Mouse (Mus musculus) c-Kit-positive CD71-positive TER-119-negative erythroid progenitor cells, embryonic 14.5 days (primary cell): Measurements from ENCODE around the gene Myg1.

Experiments used
- DNase-seq: peaks from one replicate; pipeline ENCODE4 v3.0.0-alpha.2; 2013; ENCODE audit warnings: low read depth

The Myg1 gene

DNA sequence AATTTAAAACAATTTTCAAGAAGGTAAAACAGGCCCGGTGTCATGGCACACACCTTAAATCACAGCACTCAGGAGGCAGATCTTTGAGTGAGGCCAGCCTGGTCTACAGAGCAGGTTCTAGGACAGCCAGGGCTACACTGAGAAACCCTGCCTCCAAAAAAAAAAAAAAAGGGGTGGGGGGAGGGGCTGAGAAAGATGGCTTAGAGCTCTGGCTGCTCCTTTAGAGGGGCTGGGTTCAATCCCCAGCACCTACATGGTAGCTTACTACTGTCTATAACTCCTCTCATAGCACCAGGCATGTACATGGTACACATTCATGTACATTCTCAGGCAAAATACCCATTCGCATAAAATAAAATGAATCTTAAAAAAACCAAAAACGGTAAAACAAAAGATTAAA is 13.0 kb downstream of the Myg1 start:
- DNase-seq = no peak

DNA sequence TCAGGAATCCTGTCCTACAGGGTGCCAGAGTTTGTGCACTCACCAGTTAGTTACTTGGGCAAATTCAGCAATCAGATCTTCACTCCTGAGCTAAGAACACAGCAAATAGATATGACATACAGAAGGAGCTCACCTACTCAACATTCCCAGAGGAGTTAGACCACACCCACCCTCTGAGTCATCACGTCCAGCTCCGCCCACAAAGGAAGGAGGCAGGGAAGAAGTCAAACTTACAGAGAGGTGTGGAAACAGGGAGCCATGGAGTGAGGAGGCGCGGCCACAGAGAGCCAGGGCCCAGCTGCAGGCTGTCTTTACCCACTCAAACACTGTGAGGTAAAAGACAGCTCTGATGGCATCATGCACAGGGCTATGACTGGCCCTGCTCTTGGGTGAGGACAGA is 14.9 kb downstream of the Myg1 start:
- DNase-seq = no peak

DNA sequence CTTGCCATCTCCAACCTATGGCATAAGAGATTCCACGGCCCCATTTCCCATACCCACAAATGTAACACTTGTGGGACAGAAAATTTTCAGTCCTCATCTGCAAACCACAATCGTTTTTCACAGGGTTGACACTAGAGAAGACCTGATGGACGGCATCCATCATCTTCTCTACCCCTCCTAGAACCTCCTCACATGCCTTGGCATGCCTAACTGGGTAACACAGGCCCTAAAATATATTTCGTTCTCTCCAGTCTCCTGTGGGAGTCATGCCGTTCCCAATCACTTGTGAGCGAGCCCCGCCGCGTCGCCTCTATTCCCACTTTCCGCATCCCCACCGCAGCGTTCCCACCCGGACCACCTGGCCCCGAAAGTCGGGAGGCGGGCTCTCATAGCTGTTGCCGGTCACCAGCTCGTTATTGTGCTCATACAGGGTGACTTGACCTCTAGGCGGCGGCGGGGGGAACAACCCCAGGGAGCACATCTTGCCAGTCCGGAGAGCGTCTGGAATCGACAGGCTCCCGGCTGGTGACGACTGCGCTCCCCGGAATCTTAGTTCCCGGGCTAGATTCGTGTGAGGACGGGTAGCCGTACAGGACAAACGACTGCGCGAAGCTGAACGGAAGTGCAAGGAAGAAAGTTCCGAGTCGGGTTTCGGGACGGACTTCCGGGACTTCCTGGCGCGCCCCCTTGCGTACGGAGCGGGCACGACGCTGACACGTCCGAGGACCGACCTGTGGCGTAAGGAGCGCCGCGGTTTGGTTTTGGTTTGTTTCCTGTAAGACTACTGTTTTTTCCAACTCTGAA is 18.8 kb downstream of the Myg1 start, which contains the start of gene Aaas:
Aaas (minus strand) TSS at position 634 of the 804 bp plus-strand sequence.
- peak; percentile 94 for DNase-seq

DNA sequence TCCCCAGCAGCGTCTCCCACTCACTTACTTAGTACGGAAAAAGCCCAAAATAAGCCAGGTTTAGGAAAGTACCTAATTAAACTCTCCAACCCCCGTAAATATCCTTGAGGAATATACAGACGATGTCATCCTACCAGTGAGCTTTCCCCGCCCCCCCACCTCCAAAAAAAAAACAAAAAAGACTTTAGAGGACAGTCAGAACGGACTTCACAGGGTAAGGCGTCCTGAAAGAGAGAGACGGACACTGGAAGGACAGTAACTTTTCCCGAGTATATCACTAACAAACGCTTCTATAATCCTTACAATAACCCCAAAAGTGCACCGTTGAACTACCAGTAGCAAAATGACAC is 19.4 kb downstream of the Myg1 start:
- DNase-seq = no peak

DNA sequence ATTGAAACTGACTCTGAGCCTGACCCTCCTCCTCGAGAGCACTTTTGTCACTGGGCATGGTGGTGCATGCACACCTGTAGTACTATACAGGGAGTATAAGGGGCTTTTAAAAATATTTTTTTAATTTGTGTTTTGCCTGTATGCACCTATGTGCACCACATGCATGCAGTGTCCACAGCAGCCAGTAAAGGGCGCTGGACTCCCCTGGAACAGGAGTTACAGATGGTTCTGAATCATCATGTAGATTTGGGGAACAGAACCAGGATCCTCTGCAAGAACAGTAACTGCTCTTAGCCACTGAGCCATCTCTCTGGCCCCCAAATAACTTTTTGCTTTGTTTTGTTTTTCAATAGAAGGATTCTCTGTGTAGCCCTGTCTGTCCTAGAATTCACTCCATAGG is 20.7 kb downstream of the Myg1 start:
- no peak for DNase-seq

DNA sequence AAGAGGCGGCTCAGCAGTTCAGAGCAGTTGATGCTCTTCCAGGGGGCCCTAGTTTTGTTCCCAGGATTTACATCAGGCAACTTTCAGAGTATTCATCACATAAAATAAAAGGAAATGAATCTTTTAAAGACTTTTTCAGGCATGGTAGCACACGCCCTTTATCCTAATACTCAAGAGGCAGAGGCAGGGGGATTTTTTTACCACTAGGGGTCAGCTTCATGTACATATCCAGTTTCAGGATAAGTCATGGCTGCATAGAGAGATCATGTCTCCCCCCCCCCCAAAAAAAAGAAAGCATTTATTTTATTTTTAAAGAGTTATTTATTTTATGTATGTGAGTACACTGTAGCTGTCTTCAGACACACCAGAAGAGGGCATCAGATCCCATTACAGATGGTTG is 22.5 kb downstream of the Myg1 start:
- DNase-seq = no peak

DNA sequence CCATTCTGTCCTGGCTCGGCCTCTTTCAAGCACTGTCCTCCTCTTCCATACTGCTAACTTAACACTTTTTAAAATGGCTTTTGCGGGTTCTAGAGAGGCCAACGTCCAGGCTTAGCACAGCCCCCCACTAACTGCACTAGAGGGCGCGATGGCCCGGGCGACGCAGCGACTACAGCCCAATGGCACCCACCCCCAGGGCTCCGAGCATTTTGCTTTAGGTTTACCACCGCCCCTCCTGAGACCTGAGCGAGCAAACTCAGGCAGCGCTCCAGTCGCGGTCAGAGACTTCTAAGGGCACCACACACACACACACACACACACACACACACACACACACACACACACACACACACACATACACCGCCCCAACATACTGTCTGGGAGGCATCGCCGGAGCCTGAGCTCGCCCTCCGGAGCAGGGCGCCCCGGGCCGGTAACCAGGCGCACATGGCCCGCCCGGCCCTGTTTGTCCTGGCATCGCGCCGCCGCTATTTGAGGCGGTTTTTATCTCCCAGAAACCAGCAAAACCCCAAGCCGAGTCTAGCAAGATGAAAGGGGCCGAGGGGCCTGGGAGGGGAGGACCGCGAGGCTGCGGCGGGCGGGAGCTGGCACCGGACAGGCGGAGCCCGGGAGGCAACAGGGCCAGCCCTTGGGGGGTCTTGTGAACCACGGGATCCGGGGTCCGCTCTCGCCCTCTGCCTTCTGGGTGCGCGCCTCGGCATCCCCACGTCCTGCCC is 23.8 kb downstream of the Myg1 start:
- no peak for DNase-seq

DNA sequence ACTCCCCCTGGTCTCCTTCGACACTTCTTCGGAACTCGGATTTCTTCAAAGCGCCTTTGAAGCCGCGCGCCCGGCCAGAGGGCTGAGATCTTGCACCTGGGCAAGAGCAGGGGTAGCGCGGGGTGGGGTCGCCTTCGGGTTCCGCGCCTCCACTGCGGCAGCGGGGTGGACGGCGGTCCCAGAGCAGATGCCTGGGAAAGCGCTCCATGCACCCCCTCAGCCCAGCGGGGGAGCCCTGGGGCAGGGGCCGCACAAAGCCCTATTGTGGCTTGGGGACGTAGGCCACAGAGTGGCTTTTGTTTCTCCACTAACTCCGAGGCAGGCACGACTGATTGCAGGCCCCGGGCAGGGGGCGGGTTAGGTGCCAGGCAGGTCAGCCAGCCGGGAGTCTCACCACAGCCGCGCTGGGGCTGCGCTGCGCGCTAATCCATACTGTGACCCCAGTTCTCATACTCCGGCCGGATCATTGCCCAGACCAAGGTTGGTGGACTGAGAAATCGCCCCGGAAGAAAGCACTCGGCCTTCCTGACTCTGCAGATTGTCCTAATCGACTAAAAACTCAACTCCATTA is 24.4 kb downstream of the Myg1 start:
- no peak for DNase-seq

DNA sequence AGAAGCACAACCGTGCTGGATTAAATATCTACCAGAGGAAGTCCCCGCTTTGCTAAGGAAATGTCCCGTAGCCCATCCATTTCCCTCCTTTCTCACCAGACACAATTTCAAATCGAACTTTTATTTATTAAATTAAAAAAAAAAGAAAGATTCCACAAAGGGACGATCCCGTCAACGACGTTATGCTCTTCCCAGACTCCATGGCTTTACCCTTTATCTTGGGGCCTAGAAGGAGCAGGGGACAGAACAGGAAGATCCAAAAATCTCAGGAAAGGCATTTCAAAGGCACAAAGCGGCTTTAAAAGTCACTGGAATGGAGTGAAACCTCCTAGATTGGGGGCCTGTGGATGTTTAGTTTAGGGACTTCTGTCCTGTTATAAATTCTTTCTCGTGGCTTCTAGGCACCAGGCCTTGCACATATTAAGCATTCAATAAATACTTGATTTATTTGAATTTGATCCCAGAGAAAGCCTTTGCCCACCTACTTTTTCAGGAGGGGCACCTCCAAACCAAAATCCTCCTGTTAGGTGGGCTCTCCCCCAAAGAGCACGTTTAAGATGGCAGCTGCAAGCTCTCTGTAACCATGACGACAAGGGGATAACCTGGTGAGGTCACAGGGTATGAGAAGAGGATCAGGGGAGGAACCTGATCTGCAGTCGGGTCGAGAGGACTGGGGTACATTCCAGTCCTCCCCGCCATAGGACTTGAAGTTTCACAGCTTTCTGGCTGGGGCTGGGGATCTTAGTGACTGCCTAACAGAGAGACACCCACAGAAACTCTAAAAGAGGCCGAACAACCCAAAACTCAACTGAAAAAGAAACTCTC is 25.2 kb downstream of the Myg1 start:
- no peak for DNase-seq

DNA sequence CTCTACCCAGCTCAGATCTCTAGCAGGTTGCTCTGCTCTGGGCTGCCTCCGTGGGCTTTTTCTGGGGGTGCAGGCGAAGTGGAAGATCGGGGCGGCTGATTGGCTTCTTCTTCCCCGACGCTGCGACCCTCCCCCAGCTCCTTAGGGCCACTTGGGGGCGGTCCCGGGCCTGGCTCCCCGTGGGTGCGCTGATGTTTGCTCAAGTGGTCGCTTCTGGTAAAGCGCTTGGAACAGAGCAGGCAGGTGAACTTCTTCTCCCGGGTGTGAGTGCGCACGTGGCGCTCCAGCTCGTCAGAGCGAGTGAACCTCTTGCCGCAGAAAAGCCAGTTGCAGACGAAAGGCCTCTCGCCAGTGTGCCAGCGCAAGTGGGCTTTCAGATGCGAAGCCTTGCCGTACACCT is 26.6 kb downstream of the Myg1 start:
- no peak for DNase-seq

DNA sequence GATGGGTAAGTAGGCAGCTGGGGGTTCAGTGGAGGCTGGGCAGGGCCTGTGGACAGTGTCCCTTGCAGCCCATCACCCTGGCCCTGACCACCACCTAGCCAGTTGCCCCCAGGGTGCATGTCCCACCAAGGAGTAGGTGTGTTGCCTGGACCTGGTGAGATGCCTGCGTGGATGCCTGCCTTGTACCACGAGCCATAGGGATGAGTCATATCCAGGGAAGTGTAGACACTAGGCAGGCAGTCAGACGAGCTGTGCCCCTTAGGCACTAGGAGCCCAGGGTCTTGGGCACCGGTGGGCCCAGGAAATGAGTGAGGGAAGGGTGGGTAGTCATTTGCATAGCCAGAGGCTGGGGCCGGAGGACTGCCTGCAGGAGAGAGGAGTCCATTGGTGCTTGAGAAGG is 27.3 kb downstream of the Myg1 start:
- DNase-seq = no peak

DNA sequence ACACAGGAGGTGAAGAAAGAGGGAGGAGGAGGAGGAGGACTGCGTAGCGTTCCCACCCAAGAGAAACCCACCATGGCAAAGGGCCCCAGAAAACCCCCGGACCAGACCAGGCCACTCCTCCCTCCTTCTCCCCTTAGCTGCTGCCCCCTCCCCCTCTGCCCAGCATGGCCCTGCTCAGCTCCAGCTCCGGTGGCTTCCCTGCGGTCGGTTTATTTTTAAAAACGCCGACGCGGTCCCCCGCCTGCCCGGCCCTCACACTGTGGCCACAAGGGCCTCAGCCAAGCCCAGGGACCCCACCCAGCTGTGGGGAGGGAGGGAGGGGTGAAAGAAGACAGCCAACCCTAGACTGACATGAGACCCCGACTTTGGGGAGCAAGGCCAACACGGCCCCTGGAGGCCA is 31.1 kb downstream of the Myg1 start:
- DNase-seq = no peak

DNA sequence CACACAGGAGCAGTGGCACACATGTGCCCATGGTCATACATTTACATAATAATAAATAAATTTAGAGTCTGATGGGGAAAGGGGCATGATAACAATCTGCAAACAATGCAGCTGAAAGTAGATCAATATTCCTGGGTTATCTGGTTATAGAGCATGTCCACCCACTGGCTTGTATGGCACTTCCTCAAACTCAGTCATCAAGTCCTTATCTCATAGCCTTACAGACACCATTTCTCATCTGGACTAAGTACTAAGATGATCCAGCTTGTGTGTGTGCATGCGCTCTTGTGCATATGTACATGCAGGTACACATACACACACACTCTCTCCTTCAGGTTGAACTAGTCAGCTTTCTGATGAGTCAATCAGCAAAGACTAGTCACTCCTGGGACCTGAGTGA is 33.2 kb downstream of the Myg1 start:
- DNase-seq = no peak

DNA sequence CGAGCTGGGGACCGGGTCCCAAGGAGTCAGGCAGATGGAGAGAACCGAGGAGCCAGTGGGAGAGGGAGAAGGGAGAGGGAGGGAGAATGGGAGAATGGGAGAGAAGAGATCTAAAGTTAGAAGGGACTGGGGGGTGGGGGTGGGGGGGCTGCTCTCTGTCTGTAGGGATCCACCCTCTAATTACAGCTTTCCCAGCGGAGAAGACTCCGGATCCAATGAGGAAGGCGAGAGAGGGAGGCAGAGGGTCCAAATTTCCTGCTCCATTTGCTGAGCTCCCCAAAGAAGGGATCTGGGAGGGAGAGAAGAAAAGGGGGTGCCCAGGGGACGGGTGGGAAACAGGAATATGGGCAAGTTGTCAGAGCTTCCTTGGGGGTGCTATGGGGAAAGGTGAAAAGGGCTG is 34.7 kb downstream of the Myg1 start:
- DNase-seq = no peak

DNA sequence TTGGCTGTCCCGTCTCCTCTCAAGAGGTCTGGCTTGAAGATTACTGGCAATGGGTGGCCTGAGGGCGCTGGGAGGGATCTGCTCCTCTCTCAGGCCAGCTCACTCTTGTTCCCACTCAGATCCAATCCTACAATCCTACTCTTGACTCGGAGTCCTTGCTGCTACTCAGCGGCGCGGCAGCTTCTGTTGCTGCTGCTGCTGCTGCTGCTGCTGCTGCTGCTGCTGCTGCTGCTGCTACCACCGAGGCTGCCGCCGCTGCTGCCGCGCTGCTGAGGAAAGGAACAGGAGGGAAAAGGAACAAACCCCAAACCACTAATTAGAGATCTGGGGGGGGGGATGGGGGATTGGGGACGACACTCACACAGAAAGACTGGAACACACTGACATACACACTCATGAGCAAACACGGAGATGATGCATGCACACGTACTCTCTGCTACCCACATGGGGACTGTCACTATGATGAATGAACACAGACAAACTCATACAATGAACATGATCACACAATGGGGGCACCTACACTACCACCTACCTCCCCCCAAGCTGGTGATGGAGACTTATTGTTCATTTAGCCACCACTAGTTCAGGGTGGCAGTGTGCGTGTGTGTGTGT is 35.3 kb downstream of the Myg1 start, which contains the start of gene Sp7:
Sp7 (minus strand) TSS at position 450 of the 612 bp plus-strand sequence.
- no peak for DNase-seq

DNA sequence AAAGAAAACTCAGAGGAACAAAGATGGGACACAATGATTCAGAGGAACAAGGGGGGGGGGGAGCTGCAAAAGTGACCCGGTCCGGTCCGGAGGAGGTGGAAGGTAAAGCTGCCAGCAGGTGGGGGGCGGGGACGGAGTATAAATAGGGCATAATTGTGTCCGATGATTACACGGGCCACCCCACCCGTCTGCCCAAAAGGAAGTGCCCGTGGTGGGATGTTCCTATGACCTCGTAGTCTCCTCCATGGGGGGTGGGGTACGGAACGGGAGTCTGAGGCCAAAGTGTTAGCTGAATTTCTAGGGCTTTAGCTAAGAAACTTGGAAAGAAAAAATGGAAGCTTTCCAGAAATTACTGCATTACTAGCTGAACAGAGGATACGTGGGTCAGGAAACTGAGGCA is 38.5 kb downstream of the Myg1 start:
- no peak for DNase-seq

DNA sequence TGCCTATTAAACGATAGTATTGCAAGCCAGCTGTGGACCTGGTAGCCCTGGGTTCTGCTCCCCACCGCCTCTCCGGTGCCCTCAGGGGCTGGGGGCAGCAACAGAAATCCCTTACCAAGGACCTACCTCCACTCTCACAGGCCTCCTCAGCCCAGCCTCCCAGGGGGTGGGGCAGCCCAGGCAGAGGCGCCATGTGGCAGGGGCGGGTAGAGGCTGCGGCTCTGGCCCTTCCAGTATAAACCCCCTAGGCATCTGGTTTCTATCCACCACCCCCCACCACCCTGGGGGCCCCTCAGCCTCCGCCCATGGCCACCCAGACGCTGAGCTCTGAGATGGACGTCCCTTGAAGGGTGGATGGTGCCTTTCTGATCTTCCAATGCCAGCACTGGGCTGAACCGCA is 39.2 kb downstream of the Myg1 start:
- no peak for DNase-seq

DNA sequence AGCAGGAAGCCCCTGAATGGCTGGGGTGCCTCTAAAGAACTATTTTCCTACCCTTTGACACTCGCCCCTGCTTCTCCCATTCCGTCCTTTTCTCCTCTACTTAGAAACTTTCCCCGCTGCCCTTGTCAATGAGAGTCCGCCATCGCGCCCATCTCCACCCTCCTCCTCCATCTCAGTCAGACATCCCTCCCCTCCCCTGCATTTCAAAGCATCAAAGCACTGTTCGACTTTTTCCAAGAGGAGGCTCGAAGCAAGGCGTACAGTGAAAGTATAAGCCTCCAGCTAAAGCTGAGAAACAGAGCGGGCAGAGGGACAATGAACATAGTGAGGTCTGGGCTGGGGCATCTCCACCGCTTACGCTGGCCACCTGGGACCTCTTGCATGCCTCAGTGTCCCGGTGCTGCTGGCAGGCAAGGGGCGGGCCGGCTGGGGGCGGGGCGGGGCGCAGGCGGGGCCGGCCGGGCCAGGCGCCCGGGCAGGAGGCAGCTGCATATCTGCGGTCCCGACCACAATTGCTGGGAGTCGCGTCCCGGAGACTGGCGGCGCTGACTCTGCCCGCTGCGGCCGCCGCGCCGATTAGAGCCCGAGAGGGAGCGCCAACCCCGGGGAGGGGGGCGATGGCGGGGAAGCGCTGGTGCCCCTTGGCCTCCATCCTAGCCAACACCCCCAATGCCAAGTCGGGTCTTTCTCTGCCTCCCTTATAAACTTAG is 45.1 kb downstream of the Myg1 start:
- no peak for DNase-seq

DNA sequence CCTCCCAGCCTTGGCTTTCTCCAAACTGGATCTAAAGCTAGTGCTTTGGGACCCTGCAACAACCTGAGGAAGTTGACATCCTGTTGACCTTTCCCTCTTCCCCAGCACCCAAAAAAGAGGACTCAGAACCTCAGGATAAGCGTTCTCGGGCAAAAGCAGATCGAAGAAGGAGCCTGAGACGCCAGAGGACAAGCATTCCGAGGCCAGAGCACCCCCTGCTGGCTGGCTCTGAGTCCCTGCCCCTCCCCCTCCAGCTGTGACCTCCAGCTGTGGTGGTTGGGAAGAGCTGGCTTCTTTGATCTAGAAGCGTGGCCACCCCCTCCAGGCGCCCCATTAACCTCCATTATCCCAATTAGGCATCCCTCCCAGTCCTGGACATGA is 45.6 kb downstream of the Myg1 start:
- DNase-seq = peak; percentile 81

DNA sequence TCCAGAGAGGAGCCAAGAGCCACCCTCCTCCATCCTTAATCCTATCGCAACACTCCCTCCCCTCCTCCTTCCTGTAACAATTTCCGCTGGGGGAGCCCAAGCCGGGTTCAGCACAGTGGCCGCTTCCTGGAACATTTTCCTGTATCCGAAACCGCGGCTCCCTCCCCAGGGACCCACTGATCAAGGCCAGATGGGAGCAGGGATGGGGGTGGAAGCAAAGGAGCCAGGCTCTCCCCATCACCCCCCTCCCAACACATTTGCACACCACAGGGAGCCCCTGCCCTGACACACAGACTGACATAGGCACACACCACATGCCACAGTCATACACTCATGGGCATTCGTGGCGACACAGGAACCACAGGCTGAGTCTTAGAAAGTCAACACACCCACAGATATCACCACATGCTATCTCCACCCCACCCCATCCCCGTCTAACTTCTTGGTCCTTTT is 46.3 kb downstream of the Myg1 start:
- DNase-seq = no peak

DNA sequence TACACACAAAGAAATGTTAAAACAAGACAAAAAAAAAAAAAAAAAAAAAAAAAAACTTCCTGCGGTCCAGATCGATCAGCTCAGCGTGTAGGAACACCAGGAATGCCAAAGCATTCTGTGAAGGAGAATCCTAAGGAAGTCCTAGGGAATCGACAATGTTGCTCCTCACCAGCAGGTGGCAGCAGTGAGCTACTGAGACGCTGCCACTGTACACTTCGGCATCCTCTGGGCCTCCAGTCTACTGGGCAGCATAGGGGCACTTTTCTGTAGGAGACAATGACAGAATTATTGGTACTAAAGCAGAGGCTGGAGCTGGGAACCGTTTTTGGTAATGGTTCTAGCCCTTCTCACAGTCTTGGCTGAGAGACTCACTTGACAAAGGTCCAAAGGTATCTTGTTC is 50.1 kb downstream of the Myg1 start:
- no peak for DNase-seq
